Mouse (Mus musculus): Measurements from ENCODE around the gene Pfdn5.

Gene Pfdn5

GRCm38 (mm10) chr15:102335254-102335653 lies 9.3 kb downstream of the Pfdn5 start:
- DNase-seq (ENCODE audit: low spot score): no peak

- peak; percentile 62 for DNase-seq (ENCODE audit: low spot score)
These were observed 10.0 kb downstream of the Pfdn5 start for GRCm38 (mm10) chr15:102335925-102336324.

- DNase-seq (ENCODE audit: low spot score): no peak
These were observed 11.0 kb downstream of the Pfdn5 start for GRCm38 (mm10) chr15:102336946-102337345.

GRCm38 (mm10) chr15:102339612-102340011 lies 13.7 kb downstream of the Pfdn5 start:
- no peak for DNase-seq (ENCODE audit: low spot score)

GRCm38 (mm10) chr15:102341580-102341979 lies 15.7 kb downstream of the Pfdn5 start:
- DNase-seq (ENCODE audit: low spot score): peak; percentile 80

GRCm38 (mm10) chr15:102344490-102344889 lies 18.6 kb downstream of the Pfdn5 start:
- DNase-seq (ENCODE audit: low spot score): no peak

- no peak for DNase-seq (ENCODE audit: low spot score)
These were observed 20.5 kb downstream of the Pfdn5 start for GRCm38 (mm10) chr15:102346444-102346843.

GRCm38 (mm10) chr15:102350138-102350941 lies 24.4 kb downstream of the Pfdn5 start, which contains the start of gene Aaas:
Aaas (minus strand) TSS chr15:102350771.
- peak; percentile 99 for DNase-seq (ENCODE audit: low spot score)

GRCm38 (mm10) chr15:102350942-102351291 lies 25.0 kb downstream of the Pfdn5 start:
- no peak for DNase-seq (ENCODE audit: low spot score)

GRCm38 (mm10) chr15:102352177-102352576 lies 26.3 kb downstream of the Pfdn5 start:
- DNase-seq (ENCODE audit: low spot score): no peak

- no peak for DNase-seq (ENCODE audit: low spot score)
These were observed 28.1 kb downstream of the Pfdn5 start for GRCm38 (mm10) chr15:102353986-102354385.

GRCm38 (mm10) chr15:102355134-102355870 lies 29.4 kb downstream of the Pfdn5 start:
- peak; percentile 81 for DNase-seq (ENCODE audit: low spot score)

GRCm38 (mm10) chr15:102355871-102356441 lies 30.0 kb downstream of the Pfdn5 start:
- DNase-seq (ENCODE audit: low spot score): peak; percentile 78

GRCm38 (mm10) chr15:102356501-102357325 lies 30.8 kb downstream of the Pfdn5 start:
- peak; percentile 69 for DNase-seq (ENCODE audit: low spot score)

- peak; percentile 51 for DNase-seq (ENCODE audit: low spot score)
These were observed 32.2 kb downstream of the Pfdn5 start for GRCm38 (mm10) chr15:102358126-102358525.

- no peak for DNase-seq (ENCODE audit: low spot score)
These were observed 32.9 kb downstream of the Pfdn5 start for GRCm38 (mm10) chr15:102358834-102359233.

- no peak for DNase-seq (ENCODE audit: low spot score)
These were observed 36.7 kb downstream of the Pfdn5 start for GRCm38 (mm10) chr15:102362648-102363047.

- no peak for DNase-seq (ENCODE audit: low spot score)
These were observed 38.8 kb downstream of the Pfdn5 start for GRCm38 (mm10) chr15:102364678-102365077.

- DNase-seq (ENCODE audit: low spot score): no peak
These were observed 40.3 kb downstream of the Pfdn5 start for GRCm38 (mm10) chr15:102366238-102366637.

- DNase-seq (ENCODE audit: low spot score): peak; percentile 61
These were observed 40.9 kb downstream of the Pfdn5 start, which contains the start of gene Sp7 for GRCm38 (mm10) chr15:102366733-102367344. Sp7 (minus strand) TSS chr15:102367182.

GRCm38 (mm10) chr15:102369972-102370371 lies 44.1 kb downstream of the Pfdn5 start:
- DNase-seq (ENCODE audit: low spot score): no peak
